Mouse (Mus musculus) hindbrain, embryonic 10.5 days (tissue): ENCODE data around the gene Dab1. TPM values are rescaled to one million over a fixed set of nuclear protein-coding genes. Genes with fewer than 3 reads are reported as not detected.

Experiments
- DNase-seq: peaks from one replicate; pipeline ENCODE4 v3.0.0-alpha.2; 2017; ENCODE audit warnings: low spot score
- H3K27ac ChIP-seq: fragments of 300-500 bp; sonication (generic); 2 replicates; pipeline ENCODE4 v1.5.1; 2016; ENCODE audit warnings: mild to moderate bottlenecking, moderate library complexity
- H3K27me3 ChIP-seq: fragments of 300-500 bp; sonication (generic); 2 replicates; pipeline ENCODE4 v1.6.1; 2016; ENCODE audit warnings: mild to moderate bottlenecking; ENCODE audit not compliant: poor library complexity, insufficient read depth, severe bottlenecking
- H3K36me3 ChIP-seq: fragments of 300-500 bp; sonication (generic); 2 replicates; pipeline ENCODE4 v1.6.1; 2016; ENCODE audit warnings: mild to moderate bottlenecking, moderate library complexity
- H3K4me1 ChIP-seq: fragments of 300-500 bp; sonication (generic); replicated peaks from 2 replicates; pipeline ENCODE4 v1.6.1; 2016; ENCODE audit warnings: mild to moderate bottlenecking
- H3K4me3 ChIP-seq: fragments of 300-500 bp; sonication (generic); 2 replicates; pipeline ENCODE4 v1.5.1; 2016; ENCODE audit warnings: mild to moderate bottlenecking, moderate library complexity
- H3K9me3 ChIP-seq: fragments of 300-500 bp; sonication (generic); 2 replicates; pipeline ENCODE4 v1.6.1; 2016; ENCODE audit warnings: mild to moderate bottlenecking, moderate library complexity
- WGBS: fragments of 180-500 bp; shearing (Covaris S2); methylation state at CpG from one replicate; pipeline ENCODE4 v1.1.7; 2016; 5-methylcytosine and 5-hydroxymethylcytosine counted together
- polyA plus RNA-seq: library from polyadenylated mRNA; unstranded; fragments of >200 nt; fragmentation: Nextera tagmentation; extraction: Ambion mirVana; gene quantifications from 2 replicates; pipeline ENCODE4 v1.2.1, GENCODE M21; 2016

The Dab1 gene
- polyA plus RNA-seq, 1 experiment from 2014 or later = 27.3 TPM

DNA sequence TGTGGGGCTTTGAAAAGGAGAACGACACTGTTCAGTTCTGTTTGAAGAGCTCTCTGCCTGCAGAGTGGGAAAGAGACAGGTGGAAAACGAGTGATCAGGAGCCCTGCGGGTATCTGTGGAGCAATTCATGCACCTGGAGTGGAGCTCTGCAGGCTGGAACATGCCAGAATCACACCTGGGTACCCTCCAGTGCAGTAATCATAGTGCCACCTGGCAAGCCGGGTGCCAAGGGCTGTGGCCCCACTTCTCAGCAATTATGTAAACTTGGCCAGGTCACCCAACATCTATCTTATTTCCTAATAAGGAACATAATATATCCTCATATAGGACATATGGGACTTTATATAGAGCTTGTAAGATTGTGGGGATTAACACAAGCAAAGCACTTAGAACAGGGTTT, 156.6 kb downstream of the Dab1 start:
- H3K4me3 ChIP-seq = no peak overlapping the region
- no peaks in the 10 kb centered on the region for H3K27me3 ChIP-seq
- no peaks in the 10 kb centered on the region for H3K4me1 ChIP-seq
- H3K9me3 ChIP-seq = no peaks in the 10 kb centered on the region
- no peaks in the 10 kb centered on the region for H3K36me3 ChIP-seq
- 76% methylated on average over 4 of the region's 4 CpGs for WGBS
- no peak overlapping the region for H3K27ac ChIP-seq
- DNase-seq = no peak

DNA sequence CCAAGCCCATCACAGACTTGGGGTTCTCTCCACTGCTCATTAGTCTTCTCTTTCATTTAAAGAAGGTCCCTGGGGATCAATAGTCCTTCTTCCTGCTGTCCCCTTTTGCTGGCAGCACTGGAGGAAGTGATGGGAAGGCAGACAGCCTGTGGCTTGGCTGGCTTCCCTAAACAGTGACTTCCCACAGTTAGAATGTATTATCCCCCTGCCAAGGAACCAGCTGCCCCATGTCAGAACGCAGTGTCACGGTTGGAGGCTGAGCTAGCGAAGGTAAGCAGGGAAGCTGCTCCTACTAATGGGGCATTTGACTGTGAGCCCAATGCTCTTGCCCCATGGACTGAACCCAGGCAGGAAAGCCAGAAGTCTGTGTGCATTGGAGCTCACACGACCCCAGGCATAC, 162.2 kb downstream of the Dab1 start:
- Histone ChIP-seq H3K36me3 (no peaks in the 10 kb centered on the region), H3K9me3 (no peaks in the 10 kb centered on the region), H3K27me3 (no peaks in the 10 kb centered on the region), H3K27ac (no peak overlapping the region), H3K4me1 (no peaks in the 10 kb centered on the region), H3K4me3 (no peak overlapping the region)
- WGBS = 74% methylated on average over 4 of the region's 4 CpGs
- no peak for DNase-seq

DNA sequence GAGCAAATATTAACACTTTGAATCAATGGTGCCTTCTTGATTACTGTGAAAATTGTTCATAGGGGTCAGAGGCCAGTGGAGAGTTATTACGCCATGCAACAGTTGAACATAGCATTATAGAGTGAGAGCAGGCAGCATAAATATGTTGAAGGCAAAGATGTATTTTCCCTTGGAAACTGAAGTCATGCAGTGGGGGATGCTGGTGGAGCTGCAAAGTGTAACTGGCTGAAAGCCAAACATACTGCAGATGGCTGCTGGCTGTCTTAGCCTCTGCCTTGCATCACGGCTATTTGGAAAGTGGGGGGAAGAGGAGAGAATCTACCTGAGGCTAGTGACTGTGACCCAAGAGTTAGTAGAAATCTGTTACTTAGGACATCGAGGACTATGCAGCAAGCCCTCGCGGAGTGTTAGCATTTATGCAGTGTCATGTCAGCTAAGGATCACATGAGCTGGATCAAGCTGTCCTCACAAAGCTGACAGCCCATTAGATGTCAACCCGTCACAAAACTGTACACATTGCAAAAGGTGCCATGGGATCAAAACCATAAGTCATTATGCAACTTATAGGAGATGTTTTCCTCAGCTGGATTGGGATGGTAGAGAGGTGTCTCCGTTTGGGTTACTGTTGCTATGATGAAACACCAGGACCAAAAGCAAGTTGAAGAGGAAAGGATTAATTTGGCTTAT, 164.5 kb downstream of the Dab1 start:
- Histone ChIP-seq H3K4me3 (no peak overlapping the region), H3K27ac (no peak overlapping the region), H3K9me3 (no peaks in the 10 kb centered on the region), H3K36me3 (no peaks in the 10 kb centered on the region), H3K27me3 (no peaks in the 10 kb centered on the region), H3K4me1 (no peaks in the 10 kb centered on the region)
- WGBS = 88% methylated on average over 7 of the region's 7 CpGs
- no peak for DNase-seq

DNA sequence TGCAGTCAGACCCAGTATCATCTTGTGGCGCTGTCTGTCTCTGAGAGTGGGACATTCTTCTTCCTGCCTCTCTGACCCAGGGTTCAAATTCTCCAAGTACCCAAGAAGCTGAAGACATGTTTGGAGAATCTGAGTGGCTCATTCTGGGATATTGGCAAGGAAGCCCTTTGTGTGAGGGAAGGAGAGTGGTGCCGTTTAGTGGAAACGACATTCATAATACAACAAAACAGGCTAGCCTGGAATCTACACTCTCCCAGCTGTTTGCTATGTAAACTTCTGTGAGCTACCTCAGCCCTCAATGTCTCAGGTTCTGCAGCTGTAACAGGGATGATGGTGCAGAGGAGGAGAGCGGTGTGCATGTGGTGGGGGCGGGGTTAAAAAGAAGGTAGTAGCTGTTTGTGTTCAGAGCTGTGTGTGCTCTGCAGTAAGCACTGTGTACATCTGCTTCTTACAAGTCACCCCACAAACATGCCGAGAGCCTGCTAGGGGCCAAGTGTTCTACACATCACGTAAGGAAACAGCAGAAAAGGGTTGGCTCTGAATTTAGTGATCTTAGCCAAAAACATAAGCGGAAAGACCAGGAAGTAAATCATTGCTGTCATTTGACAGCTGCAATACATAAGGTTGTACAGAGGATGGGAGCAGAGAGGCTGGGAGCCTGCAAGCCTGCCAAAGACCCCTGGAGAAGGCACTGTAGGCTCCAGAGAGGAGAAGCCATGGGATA, 174.6 kb downstream of the Dab1 start:
- Histone ChIP-seq H3K27ac (no peak overlapping the region), H3K4me3 (no peak overlapping the region), H3K4me1 (peaks cover 4% of the 10 kb centered on the region), H3K9me3 (no peaks in the 10 kb centered on the region), H3K27me3 (no peaks in the 10 kb centered on the region), H3K36me3 (no peaks in the 10 kb centered on the region)
- DNase-seq = no peak
- WGBS = 90% methylated on average over 8 of the region's 8 CpGs

DNA sequence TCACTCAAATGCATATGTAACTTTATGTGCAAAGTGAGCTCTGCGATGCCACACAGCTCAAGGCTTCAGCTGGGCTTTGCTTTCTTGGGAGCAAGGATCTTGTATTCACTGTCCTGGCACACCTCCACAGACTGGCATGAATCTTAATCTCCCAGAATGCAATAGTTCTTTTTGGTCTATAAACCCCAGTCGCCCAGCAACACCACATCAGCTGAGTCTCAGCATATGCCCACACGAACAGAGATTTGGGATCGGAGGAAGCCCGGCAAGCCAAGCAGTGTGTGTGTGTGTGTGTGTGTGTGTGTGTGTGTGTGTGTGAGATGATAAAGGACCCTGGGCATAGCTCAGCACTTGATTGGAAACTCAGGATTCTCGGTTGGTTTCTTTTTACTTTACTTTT, 177.3 kb downstream of the Dab1 start:
- DNase-seq = no peak
- H3K27ac ChIP-seq = no peak overlapping the region
- H3K9me3 ChIP-seq = no peaks in the 10 kb centered on the region
- no peak overlapping the region for H3K4me3 ChIP-seq
- H3K4me1 ChIP-seq = peaks cover 3% of the 10 kb centered on the region
- no peaks in the 10 kb centered on the region for H3K27me3 ChIP-seq
- no peaks in the 10 kb centered on the region for H3K36me3 ChIP-seq
- 85% methylated on average over 6 of the region's 6 CpGs for WGBS

DNA sequence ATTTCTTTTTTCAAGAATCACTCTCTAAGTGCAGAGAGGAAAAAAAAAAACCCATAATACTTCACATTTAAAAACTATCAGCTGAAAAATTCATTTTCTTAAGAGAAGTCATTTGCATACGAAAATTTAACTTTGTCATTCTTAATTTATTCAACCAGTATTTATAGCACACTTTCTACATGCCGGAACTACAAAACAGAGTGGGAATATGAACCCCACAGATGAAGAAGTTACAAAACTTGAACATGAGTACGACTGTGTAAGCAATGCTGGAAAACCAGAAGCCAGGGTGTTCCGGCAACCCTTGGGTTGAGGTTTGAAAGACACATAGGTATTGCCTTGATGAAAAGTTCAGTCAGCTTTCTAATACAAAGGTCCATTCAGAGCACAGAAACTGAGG, 183.3 kb downstream of the Dab1 start:
- Histone ChIP-seq H3K27me3 (no peaks in the 10 kb centered on the region), H3K27ac (no peak overlapping the region), H3K36me3 (no peaks in the 10 kb centered on the region), H3K9me3 (no peaks in the 10 kb centered on the region), H3K4me3 (no peak overlapping the region), H3K4me1 (no peaks in the 10 kb centered on the region; the same call in 1 of the 2 replicates)
- 86% methylated on average over 4 of the region's 4 CpGs for WGBS
- no peak for DNase-seq

DNA sequence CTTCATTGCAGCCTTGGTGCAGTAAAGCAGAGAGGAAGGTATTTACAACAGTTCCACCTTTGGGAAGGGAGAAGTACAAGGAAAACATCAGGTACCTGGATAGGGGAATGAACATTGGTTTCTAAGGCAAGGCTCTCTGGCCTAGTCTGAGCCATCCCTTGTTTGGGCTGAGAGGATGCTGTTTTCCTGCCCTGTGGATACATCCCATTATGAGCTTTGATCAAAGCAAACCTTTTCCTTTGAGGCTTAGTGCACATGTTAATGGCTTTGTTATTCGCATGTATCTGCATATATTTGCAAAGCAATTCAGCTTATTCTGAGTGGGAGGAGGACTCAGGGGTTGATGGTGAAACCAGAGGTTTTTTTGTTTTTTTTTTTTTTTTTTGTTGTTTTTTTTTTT, 185.3 kb downstream of the Dab1 start:
- H3K27me3 ChIP-seq = no peaks in the 10 kb centered on the region
- no peak overlapping the region for H3K27ac ChIP-seq
- DNase-seq = no peak
- 39% methylated on average over 1 of the region's 1 CpGs for WGBS
- no peaks in the 10 kb centered on the region for H3K36me3 ChIP-seq
- H3K4me1 ChIP-seq = no peaks in the 10 kb centered on the region; the same call in 1 of the 2 replicates
- H3K4me3 ChIP-seq = no peak overlapping the region
- H3K9me3 ChIP-seq = no peaks in the 10 kb centered on the region

DNA sequence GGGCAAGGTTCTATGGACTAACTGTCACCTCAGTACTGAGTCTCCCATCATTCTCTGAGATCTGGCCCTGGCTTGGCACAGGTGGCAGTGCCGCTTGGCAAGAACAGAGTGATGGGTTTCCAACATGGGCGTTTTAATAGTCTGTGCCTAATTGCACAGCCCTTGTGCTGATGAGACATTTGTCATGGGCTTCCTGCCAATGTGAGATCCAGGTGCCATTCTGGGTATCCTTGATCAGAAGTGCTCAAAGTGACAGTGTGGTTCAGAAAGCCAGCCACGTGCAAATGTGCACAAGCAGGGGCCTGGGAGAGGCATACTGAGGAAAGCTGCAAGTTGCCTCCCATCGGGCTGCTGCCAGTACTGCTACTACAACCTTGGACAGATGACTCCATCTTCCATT, 203.5 kb downstream of the Dab1 start:
- Histone ChIP-seq H3K27ac (no peak overlapping the region), H3K4me1 (no peaks in the 10 kb centered on the region), H3K9me3 (no peaks in the 10 kb centered on the region), H3K36me3 (no peaks in the 10 kb centered on the region), H3K27me3 (no peaks in the 10 kb centered on the region), H3K4me3 (no peak overlapping the region)
- no peak for DNase-seq
- WGBS = 83% methylated on average over 4 of the region's 4 CpGs

DNA sequence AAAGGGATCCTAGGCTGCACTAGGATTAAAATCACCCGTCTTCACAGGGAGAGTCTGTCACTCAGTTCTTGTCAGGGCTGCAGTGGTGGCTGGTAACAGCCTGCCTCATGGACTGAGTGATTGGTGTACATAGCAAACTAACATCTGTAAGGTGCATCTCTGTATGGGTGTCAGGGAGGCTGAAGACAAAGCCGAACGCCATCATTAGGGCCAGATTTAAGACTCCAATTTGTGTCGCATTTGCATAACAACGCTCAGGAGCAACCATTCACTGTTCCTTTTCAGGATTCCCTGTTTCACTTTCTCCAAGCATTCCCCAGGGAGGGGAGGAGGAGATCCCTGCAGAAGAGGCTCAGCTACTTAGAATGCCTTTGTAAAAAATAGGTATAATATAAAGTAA, 219.2 kb downstream of the Dab1 start:
- H3K36me3 ChIP-seq = no peaks in the 10 kb centered on the region
- H3K27ac ChIP-seq = no peak overlapping the region
- WGBS = 25% methylated on average over 5 of the region's 5 CpGs
- no peaks in the 10 kb centered on the region for H3K27me3 ChIP-seq
- no peaks in the 10 kb centered on the region for H3K9me3 ChIP-seq
- H3K4me1 ChIP-seq = peaks cover 4% of the 10 kb centered on the region
- no peak overlapping the region for H3K4me3 ChIP-seq
- no peak for DNase-seq

DNA sequence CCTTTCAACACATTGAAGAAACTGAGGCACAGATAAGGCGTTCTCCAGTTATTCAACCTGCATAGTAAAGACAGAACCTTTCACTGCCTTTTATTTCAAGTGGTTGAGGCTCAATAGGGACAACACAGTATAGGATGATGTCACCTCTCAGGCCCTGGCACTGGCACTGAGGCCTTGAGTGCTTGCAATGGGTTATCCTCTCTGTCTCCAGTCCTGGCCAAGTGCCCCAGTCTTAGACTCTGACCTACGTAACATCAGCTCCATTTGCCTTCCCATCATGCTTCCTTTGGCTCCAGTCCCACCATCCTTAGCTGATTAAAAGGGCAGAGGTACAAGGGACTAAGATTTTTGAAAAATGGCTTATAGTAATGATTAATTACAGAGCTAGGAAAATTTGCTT, 220.4 kb downstream of the Dab1 start:
- Histone ChIP-seq H3K4me1 (peaks cover 4% of the 10 kb centered on the region), H3K36me3 (no peaks in the 10 kb centered on the region), H3K4me3 (no peak overlapping the region), H3K9me3 (no peaks in the 10 kb centered on the region), H3K27ac (no peak overlapping the region), H3K27me3 (no peaks in the 10 kb centered on the region)
- 90% methylated on average over 2 of the region's 2 CpGs for WGBS
- no peak for DNase-seq

DNA sequence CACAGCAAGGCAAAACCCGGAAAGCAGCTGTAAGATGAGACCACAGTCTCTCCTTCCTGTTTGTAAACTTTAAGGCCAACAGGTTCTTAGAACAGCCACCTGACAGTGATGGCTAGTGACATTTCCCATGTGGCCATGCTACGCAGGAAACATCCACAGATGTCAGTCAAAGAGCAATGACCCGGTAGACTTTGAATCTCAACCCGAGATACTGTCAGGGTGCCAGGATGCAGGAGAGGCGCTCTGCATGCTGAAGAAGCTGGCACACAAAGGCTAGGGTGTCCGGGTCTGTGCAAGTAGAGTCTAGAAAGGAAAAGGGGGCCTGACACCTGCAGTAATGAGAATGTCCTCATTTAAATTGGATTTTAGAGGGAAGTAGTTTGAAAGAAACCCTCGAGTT, 222.0 kb downstream of the Dab1 start:
- no peak for DNase-seq
- no peaks in the 10 kb centered on the region for H3K36me3 ChIP-seq
- H3K27ac ChIP-seq = no peak overlapping the region
- H3K4me3 ChIP-seq = no peak overlapping the region
- no peaks in the 10 kb centered on the region for H3K27me3 ChIP-seq
- peaks cover 4% of the 10 kb centered on the region for H3K4me1 ChIP-seq
- 70% methylated on average over 7 of the region's 7 CpGs for WGBS
- no peaks in the 10 kb centered on the region for H3K9me3 ChIP-seq

DNA sequence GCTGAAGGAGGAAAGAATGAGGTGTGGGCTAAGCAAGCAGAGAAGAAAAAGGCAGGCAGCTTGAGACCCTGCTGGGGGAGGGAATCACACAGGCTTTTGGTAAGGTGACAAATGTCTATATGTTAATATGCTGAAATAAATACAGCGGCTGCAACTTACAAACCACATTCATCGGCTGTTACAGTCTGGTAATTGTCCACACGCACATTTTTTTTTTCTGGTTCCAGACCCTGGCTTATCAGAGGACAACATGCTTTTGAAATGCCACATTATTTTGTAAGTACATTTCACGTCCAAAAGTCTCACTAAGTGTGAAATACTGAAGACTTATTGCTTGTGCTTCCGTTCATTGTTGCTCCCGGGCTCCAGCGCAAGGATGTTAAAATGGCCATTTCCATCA, 225.5 kb downstream of the Dab1 start:
- 84% methylated on average over 7 of the region's 7 CpGs for WGBS
- no peak overlapping the region for H3K27ac ChIP-seq
- H3K4me3 ChIP-seq = no peak overlapping the region
- DNase-seq = no peak
- no peaks in the 10 kb centered on the region for H3K27me3 ChIP-seq
- 0 out of 2 replicates have a peak, but pooled peaks cover 3% of the 10 kb centered on the region for H3K4me1 ChIP-seq
- no peaks in the 10 kb centered on the region for H3K36me3 ChIP-seq
- no peaks in the 10 kb centered on the region for H3K9me3 ChIP-seq

DNA sequence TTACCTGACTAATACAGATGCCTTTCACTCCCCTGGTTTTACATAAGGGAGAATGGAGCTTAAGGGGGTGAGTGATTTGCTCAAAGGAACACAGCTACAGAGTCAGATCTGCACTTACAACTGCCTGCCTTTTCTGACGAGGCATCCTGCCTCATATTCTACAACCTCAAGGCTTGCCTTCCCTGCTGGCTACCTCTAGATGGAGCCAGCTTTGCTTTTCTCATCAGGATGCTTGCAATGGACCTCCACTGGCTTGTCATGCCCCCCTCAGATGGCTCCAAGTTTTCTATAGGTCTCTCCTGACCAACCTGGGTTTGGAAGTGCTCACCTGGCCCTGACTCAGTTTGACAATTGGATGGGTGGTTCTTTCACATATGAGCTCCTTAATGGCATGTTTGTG, 238.0 kb downstream of the Dab1 start:
- no peak for DNase-seq
- 25% methylated on average over 1 of the region's 1 CpGs for WGBS
- no peak overlapping the region for H3K27ac ChIP-seq

More for the DNA sequence above, 238.0 kb downstream of the Dab1 start:
- H3K36me3 ChIP-seq = no peaks in the 10 kb centered on the region
- no peak overlapping the region for H3K4me3 ChIP-seq
- H3K4me1 ChIP-seq = 0 out of 2 replicates have a peak, but pooled peaks cover 5% of the 10 kb centered on the region
- H3K9me3 ChIP-seq = no peaks in the 10 kb centered on the region
- H3K27me3 ChIP-seq = no peaks in the 10 kb centered on the region
